In genomic region chr6:29525256-29525655, GRCm38 (mm10) we compare ENCODE assay signal across 11 mouse cellular contexts. TPM values are rescaled to one million over a fixed set of nuclear protein-coding genes. Genes with fewer than 3 reads are reported as not detected.
DNase-seq lines count a peak whose midpoint lies in the region; TF ChIP-seq lines count a peak whose summit lies in the region.
"Had no signal": no experiment of that assay in that cellular context is flagged by ENCODE, and none has a peak within 500 bp of the region (broad histone marks: within the 10 kb centered on the region; RNA-seq: fewer than 3 reads in every experiment).

No protein-coding gene starts in this region.

- peak; percentile 35 for DNase-seq in kidney, postnatal 10 days
- no peak for DNase-seq in kidney, adult 11 months
- peak; percentile 56 for DNase-seq in 3T3-L1 (ENCODE audit: low read depth, low spot score)
- peak; percentile 56 for DNase-seq in CD4-positive helper T cell, adult 2 months (ENCODE audit: low read depth, low spot score)
- no peak for DNase-seq in right cerebral cortex, postnatal 36 days (ENCODE audit: low spot score in 2 of 2)
- no peak for DNase-seq in frontal cortex, postnatal 36 days (ENCODE audit: low spot score in 2 of 2)

- no peak overlapping the region for H3K27ac ChIP-seq in embryonic fibroblast, embryonic 13.5 days (ENCODE audit: insufficient read depth, low read length)
- H3K27ac ChIP-seq: heart, embryonic 13.5 days; midbrain, embryonic 10.5 days had no signal

- 0 out of 2 replicates have a peak, but pooled peaks have one; percentile 3 for TF ChIP-seq CTCF in embryonic fibroblast, embryonic 13.5 days (IDR thresholded peaks at IDR 0.05; ENCODE audit: borderline replicate concordance, insufficient read depth, low read length)

- H3K4me1 ChIP-seq in embryonic fibroblast, embryonic 13.5 days (ENCODE audit: control insufficient read depth, insufficient read depth, low read length), result 0 out of 2 replicates have a peak, but pooled peaks cover 4% of the 10 kb centered on the region

- TF ChIP-seq POLR2A in embryonic fibroblast, embryonic 13.5 days (IDR thresholded peaks at IDR 0.05; ENCODE audit: low read depth, low read length), result no peak

- no peak overlapping the region for H3K4me3 ChIP-seq in embryonic fibroblast, embryonic 13.5 days (ENCODE audit: insufficient read depth, low read length)

RNA-seq across cellular contexts. Expression of gene Irf5, which starts 1.2 kb away (rescaled TPM):
- polyA plus RNA-seq in embryonic fibroblast, embryonic 13.5 days (2011; ENCODE audit: insufficient read length, low read depth, missing spikeins), result 4.2 and 4.7 TPM in 2 replicates

RNA-seq across cellular contexts. Expression of gene Kcp, which starts 17.5 kb away (rescaled TPM):
- 5.1 and 7.1 TPM in 2 replicates for polyA plus RNA-seq in embryonic fibroblast, embryonic 13.5 days (2011; ENCODE audit: insufficient read length, low read depth, missing spikeins)

RNA-seq across cellular contexts. Expression of gene Atp6v1fnb, which starts 54.0 kb away (rescaled TPM):
- not detected in 2 replicates for polyA plus RNA-seq in embryonic fibroblast, embryonic 13.5 days (2011; ENCODE audit: insufficient read length, low read depth, missing spikeins)
- polyA plus RNA-seq: heart, embryonic 13.5 days; kidney, embryonic 14.5 days; midbrain, embryonic 10.5 days; stomach, embryonic 16.5 days had no signal

RNA-seq across cellular contexts. Expression of gene Atp6v1f, which starts 57.7 kb away (rescaled TPM):
- 131 and 136 TPM in 2 replicates for polyA plus RNA-seq in embryonic fibroblast, embryonic 13.5 days (2011; ENCODE audit: insufficient read length, low read depth, missing spikeins)

Comparison
In these comparisons a context has a peak if more than half of its experiments do, and no peak if none do; other contexts are left out.
1. DNase-seq: peak in kidney, postnatal 10 days (single experiment), 3T3-L1 (single experiment) and CD4-positive helper T cell, adult 2 months (single experiment); none in kidney, adult 11 months (single experiment), right cerebral cortex, postnatal 36 days (0 of 2) and frontal cortex, postnatal 36 days (0 of 2).